Mouse (Mus musculus) thymus, adult 2 months (tissue): ENCODE data around the gene Ccser1.

ENCODE experiments used
- CTCF ChIP-seq: fragments of 200-500 bp; IDR thresholded peaks from 2 replicates; pipeline ENCODE4 v1.5.1; 2012; ENCODE audit warnings: mild to moderate bottlenecking, control low read depth, low read length, moderate library complexity, borderline replicate concordance; ENCODE audit not compliant: control insufficient read depth, poor library complexity, insufficient read depth; ENCODE audit errors: extremely low read depth
- POLR2A ChIP-seq: fragments of 200-500 bp; IDR thresholded peaks from 2 replicates; pipeline ENCODE4 v1.6.1; 2012; ENCODE audit warnings: mild to moderate bottlenecking, low read length, control low read depth, moderate library complexity; ENCODE audit not compliant: control insufficient read depth, poor library complexity, insufficient read depth; ENCODE audit errors: extremely low read depth

GRCm38 (mm10) chr6:62367802-62368201 is 1187.7 kb downstream of the Ccser1 start:
- TF ChIP-seq CTCF (no peak), POLR2A (no peak)
